Comparison of ENCODE assay signal across 32 mouse cellular contexts in genomic region chr17:25361291-25361690, GRCm38 (mm10). TPM values are rescaled to one million over a fixed set of nuclear protein-coding genes. Genes with fewer than 3 reads are reported as not detected.
"Had no signal": no experiment of that assay in that cellular context is flagged by ENCODE, and none has a peak within 500 bp of the region (broad histone marks: within the 10 kb centered on the region; RNA-seq: fewer than 3 reads in every experiment).

No protein-coding gene starts in this region.

- H3K27me3 ChIP-seq: embryonic facial prominence, embryonic 12.5 days; embryonic facial prominence, embryonic 13.5 days; embryonic facial prominence, embryonic 15.5 days; forebrain, embryonic 15.5 days had no signal

- H3K4me1 ChIP-seq: embryonic facial prominence, embryonic 10.5 days; embryonic facial prominence, embryonic 12.5 days; embryonic facial prominence, embryonic 13.5 days; embryonic facial prominence, embryonic 15.5 days; forebrain, embryonic 10.5 days; forebrain, embryonic 12.5 days; forebrain, embryonic 13.5 days; forebrain, embryonic 15.5 days; heart, embryonic 10.5 days had no signal

- DNase-seq: cerebellum, adult 9-10 months; cerebellum, adult 9-11 months; cerebellum, postnatal 25 days; cerebellum, postnatal 36 days; embryo, embryonic 11 days; forebrain, postnatal 0 days; gastrocnemius, adult 2 months; gastrocnemius, postnatal 10 days; gastrocnemius, postnatal 14 days; gastrocnemius, postnatal 25 days; gastrocnemius, postnatal 36 days; heart, adult 11 months; heart, adult 18-20 months; heart, adult 2 months had no signal

- ATAC-seq: forebrain, embryonic 13.5 days; forebrain, embryonic 14.5 days; forebrain, embryonic 15.5 days; forebrain, embryonic 16.5 days; forebrain, postnatal 0 days had no signal

- H3K9me3 ChIP-seq: embryonic facial prominence, embryonic 10.5 days; embryonic facial prominence, embryonic 12.5 days; embryonic facial prominence, embryonic 13.5 days; embryonic facial prominence, embryonic 15.5 days; forebrain, embryonic 10.5 days; forebrain, embryonic 12.5 days; forebrain, embryonic 13.5 days; forebrain, embryonic 15.5 days; heart, embryonic 10.5 days had no signal

- H3K4me3 ChIP-seq: embryonic facial prominence, embryonic 10.5 days; embryonic facial prominence, embryonic 12.5 days; embryonic facial prominence, embryonic 13.5 days; embryonic facial prominence, embryonic 15.5 days; erythroblast, embryonic 14.5 days; forebrain, embryonic 10.5 days; forebrain, embryonic 12.5 days; forebrain, embryonic 13.5 days; forebrain, embryonic 15.5 days; gastrocnemius, adult 2 months; heart, adult 2 months; heart, embryonic 10.5 days had no signal

- H3K27ac ChIP-seq: embryonic facial prominence, embryonic 10.5 days; embryonic facial prominence, embryonic 12.5 days; embryonic facial prominence, embryonic 13.5 days; embryonic facial prominence, embryonic 15.5 days; forebrain, embryonic 10.5 days; forebrain, embryonic 12.5 days; forebrain, embryonic 13.5 days; forebrain, embryonic 15.5 days; gastrocnemius, adult 2 months; heart, adult 2 months; heart, embryonic 10.5 days had no signal

- H3K36me3 ChIP-seq: embryonic facial prominence, embryonic 10.5 days; embryonic facial prominence, embryonic 12.5 days; embryonic facial prominence, embryonic 13.5 days; embryonic facial prominence, embryonic 15.5 days; forebrain, embryonic 10.5 days; forebrain, embryonic 12.5 days; forebrain, embryonic 15.5 days; heart, embryonic 10.5 days had no signal

- H3K4me2 ChIP-seq: embryonic facial prominence, embryonic 12.5 days; embryonic facial prominence, embryonic 13.5 days; embryonic facial prominence, embryonic 15.5 days; forebrain, embryonic 12.5 days; forebrain, embryonic 13.5 days; forebrain, embryonic 15.5 days had no signal

- H3K9ac ChIP-seq: embryonic facial prominence, embryonic 12.5 days; embryonic facial prominence, embryonic 13.5 days; embryonic facial prominence, embryonic 15.5 days; forebrain, embryonic 12.5 days; forebrain, embryonic 13.5 days; forebrain, embryonic 15.5 days; forebrain, postnatal 0 days had no signal

RNA-seq across cellular contexts. Expression of gene Tpsb2, which starts 4.8 kb away (rescaled TPM):
- polyA plus RNA-seq: embryonic facial prominence, embryonic 10.5 days; embryonic facial prominence, embryonic 11.5 days; embryonic facial prominence, embryonic 12.5 days; forebrain, embryonic 10.5 days; forebrain, embryonic 11.5 days; forebrain, embryonic 12.5 days; forebrain, embryonic 13.5 days; forebrain, embryonic 15.5 days; forebrain, embryonic 16.5 days; frontal cortex, adult 2 months; heart, embryonic 10.5 days had no signal

RNA-seq across cellular contexts. Expression of gene Tpsg1, which starts 7.8 kb away (rescaled TPM):
- polyA plus RNA-seq: cortical plate, adult 2 months; embryonic facial prominence, embryonic 10.5 days; erythroblast, embryonic 14.5 days; forebrain, embryonic 10.5 days; forebrain, embryonic 11.5 days; forebrain, embryonic 16.5 days; frontal cortex, adult 2 months; gonadal fat pad, adult 2 months had no signal

RNA-seq across cellular contexts. Expression of gene Tpsab1, which starts 15.9 kb away (rescaled TPM):
- polyA plus RNA-seq: cortical plate, adult 2 months; embryonic facial prominence, embryonic 10.5 days; embryonic facial prominence, embryonic 11.5 days; embryonic facial prominence, embryonic 12.5 days; erythroblast, embryonic 14.5 days; forebrain, embryonic 10.5 days; forebrain, embryonic 11.5 days; forebrain, embryonic 12.5 days; forebrain, embryonic 13.5 days; forebrain, embryonic 14.5 days; forebrain, embryonic 15.5 days; forebrain, embryonic 16.5 days; frontal cortex, adult 2 months; heart, embryonic 10.5 days had no signal

RNA-seq across cellular contexts. Expression of gene Prss29, which starts 42.8 kb away (rescaled TPM):
- polyA plus RNA-seq: cortical plate, adult 2 months; embryonic facial prominence, embryonic 10.5 days; embryonic facial prominence, embryonic 11.5 days; embryonic facial prominence, embryonic 12.5 days; embryonic facial prominence, embryonic 13.5 days; embryonic facial prominence, embryonic 14.5 days; embryonic facial prominence, embryonic 15.5 days; erythroblast, embryonic 14.5 days; forebrain, embryonic 10.5 days; forebrain, embryonic 11.5 days; forebrain, embryonic 12.5 days; forebrain, embryonic 13.5 days; forebrain, embryonic 14.5 days; forebrain, embryonic 15.5 days; forebrain, embryonic 16.5 days; forebrain, postnatal 0 days; frontal cortex, adult 2 months; heart, adult 2 months; heart, embryonic 10.5 days had no signal

RNA-seq across cellular contexts. Expression of gene Prss28, which starts 52.8 kb away (rescaled TPM):
- polyA plus RNA-seq: cortical plate, adult 2 months; embryonic facial prominence, embryonic 10.5 days; embryonic facial prominence, embryonic 11.5 days; embryonic facial prominence, embryonic 13.5 days; embryonic facial prominence, embryonic 14.5 days; embryonic facial prominence, embryonic 15.5 days; erythroblast, embryonic 14.5 days; forebrain, embryonic 10.5 days; forebrain, embryonic 11.5 days; forebrain, embryonic 12.5 days; forebrain, embryonic 13.5 days; forebrain, embryonic 14.5 days; forebrain, embryonic 15.5 days; forebrain, embryonic 16.5 days; forebrain, postnatal 0 days; frontal cortex, adult 2 months; gonadal fat pad, adult 2 months; heart, adult 2 months; heart, embryonic 10.5 days had no signal
